Mouse (Mus musculus): ENCODE results near the gene Etl4. TPM values are rescaled to one million over a fixed set of nuclear protein-coding genes. Genes with fewer than 3 reads are reported as not detected.

Gene Etl4
- 32.3 TPM for polyA plus RNA-seq (2014; fragmentation: Illumina TruSeq; extraction: RNeasy Lipid Tissue Mini Kit (QIAGEN cat#74804); ENCODE audit: low read depth, low replicate concordance)

GRCm38 (mm10) chr2:19909171-19909899, at the start of gene Etl4:
Etl4 (plus strand) TSS chr2:19909780.

Data from kidney, adult 10 weeks (tissue).